Mouse (Mus musculus): ENCODE measurements at regions not wholly inside any gene's neighbourhood (a gene's known extent, or its start where the extent isn't known, plus 50 kb on each side); places are given as distances from the start of the nearest gene placed in this dataset.

GRCm38 (mm10) chr13:71517776-71518175 lies 445.7 kb downstream of the Irx1 start:
- Histone ChIP-seq H3K36me3 (ENCODE audit: insufficient read depth, low read length) (no peaks in the 10 kb centered on the region), H3K4me1 (replicated peaks; ENCODE audit: insufficient read depth, low read length) (no peaks in the 10 kb centered on the region), H3K9ac (ENCODE audit: low read depth, low read length) (no peak overlapping the region), H3K27me3 (ENCODE audit: insufficient read depth, low read length) (no peaks in the 10 kb centered on the region), H3K27ac (no peak overlapping the region), H3K9me3 (replicated peaks; ENCODE audit: low read length) (no peaks in the 10 kb centered on the region), H3K4me2 (ENCODE audit: low read length) (no peak overlapping the region), H3K4me3 (replicated peaks; ENCODE audit: low read depth, low read length) (no peak overlapping the region)
- no peak for TF ChIP-seq CTCF (IDR thresholded peaks at IDR 0.05; ENCODE audit: low read depth)
- DNase-seq (ENCODE audit: low spot score) (no peak), ATAC-seq (replicated peaks; ENCODE audit: low FRiP score, low read depth) (no peak)
- 83% methylated on average over 1 of the region's 1 CpGs for WGBS

- H3K4me1 ChIP-seq (replicated peaks; ENCODE audit: insufficient read depth, low read length) = no peaks in the 10 kb centered on the region; the same call in 1 of the 2 replicates
- H3K9ac ChIP-seq (ENCODE audit: low read depth, low read length) = no peak overlapping the region
- H3K4me2 ChIP-seq (ENCODE audit: low read length) = no peak overlapping the region
- no peaks in the 10 kb centered on the region for H3K27me3 ChIP-seq (ENCODE audit: insufficient read depth, low read length)
- H3K9me3 ChIP-seq (replicated peaks; ENCODE audit: low read length) = no peaks in the 10 kb centered on the region
- no peaks in the 10 kb centered on the region for H3K36me3 ChIP-seq (ENCODE audit: insufficient read depth, low read length)
- no peak for TF ChIP-seq CTCF (IDR thresholded peaks at IDR 0.05; ENCODE audit: low read depth)
- 30% methylated on average over 6 of the region's 6 CpGs for WGBS
- ATAC-seq (replicated peaks; ENCODE audit: low FRiP score, low read depth) (no peak), DNase-seq (ENCODE audit: low spot score) (no peak)
- no peak overlapping the region for H3K4me3 ChIP-seq (replicated peaks; ENCODE audit: low read depth, low read length)
- no peak overlapping the region for H3K27ac ChIP-seq
Measured at GRCm38 (mm10) chr13:71513204-71513603, 450.3 kb downstream of the Irx1 start.

- Histone ChIP-seq H3K9me3 (replicated peaks; ENCODE audit: low read length) (no peaks in the 10 kb centered on the region), H3K4me1 (replicated peaks; ENCODE audit: insufficient read depth, low read length) (no peaks in the 10 kb centered on the region; the same call in 1 of the 2 replicates), H3K9ac (ENCODE audit: low read depth, low read length) (no peak overlapping the region), H3K36me3 (ENCODE audit: insufficient read depth, low read length) (no peaks in the 10 kb centered on the region), H3K4me3 (replicated peaks; ENCODE audit: low read depth, low read length) (no peak overlapping the region), H3K4me2 (ENCODE audit: low read length) (no peak overlapping the region; the same call in 1 of the 2 replicates), H3K27ac (peak overlapping the region; percentile 55), H3K27me3 (ENCODE audit: insufficient read depth, low read length) (no peaks in the 10 kb centered on the region)
- no peak for DNase-seq (ENCODE audit: low spot score)
- peak; percentile 68 for ATAC-seq (replicated peaks; ENCODE audit: low FRiP score, low read depth)
- no peak for TF ChIP-seq CTCF (IDR thresholded peaks at IDR 0.05; ENCODE audit: low read depth)
- WGBS = 13% methylated on average over 9 of the region's 9 CpGs
Measured at GRCm38 (mm10) chr13:71507956-71508401, 455.5 kb downstream of the Irx1 start.

- H3K9ac ChIP-seq (ENCODE audit: low read depth, low read length) = no peak overlapping the region
- no peaks in the 10 kb centered on the region; the same call in 1 of the 2 replicates for H3K4me1 ChIP-seq (replicated peaks; ENCODE audit: insufficient read depth, low read length)
- no peak overlapping the region for H3K4me3 ChIP-seq (replicated peaks; ENCODE audit: low read depth, low read length)
- ATAC-seq (replicated peaks; ENCODE audit: low FRiP score, low read depth) (peak; percentile 75), DNase-seq (ENCODE audit: low spot score) (peak; percentile 51)
- 11% methylated on average over 10 of the region's 10 CpGs for WGBS
- H3K4me2 ChIP-seq (ENCODE audit: low read length) = peak overlapping the region; percentile 27; the same call in 1 of the 2 replicates
- TF ChIP-seq CTCF (IDR thresholded peaks at IDR 0.05; ENCODE audit: low read depth) = no peak
- H3K9me3 ChIP-seq (replicated peaks; ENCODE audit: low read length) = no peaks in the 10 kb centered on the region
- no peaks in the 10 kb centered on the region for H3K27me3 ChIP-seq (ENCODE audit: insufficient read depth, low read length)
- H3K27ac ChIP-seq = peak overlapping the region; percentile 55
- no peaks in the 10 kb centered on the region for H3K36me3 ChIP-seq (ENCODE audit: insufficient read depth, low read length)
Measured at GRCm38 (mm10) chr13:71507421-71507931, 456.0 kb downstream of the Irx1 start.

GRCm38 (mm10) chr13:71506777-71507176 lies 456.7 kb downstream of the Irx1 start:
- Histone ChIP-seq H3K4me3 (replicated peaks; ENCODE audit: low read depth, low read length) (no peak overlapping the region), H3K9ac (ENCODE audit: low read depth, low read length) (no peak overlapping the region), H3K27me3 (ENCODE audit: insufficient read depth, low read length) (no peaks in the 10 kb centered on the region), H3K27ac (no peak overlapping the region), H3K9me3 (replicated peaks; ENCODE audit: low read length) (no peaks in the 10 kb centered on the region), H3K4me1 (replicated peaks; ENCODE audit: insufficient read depth, low read length) (no peaks in the 10 kb centered on the region; the same call in 1 of the 2 replicates), H3K4me2 (ENCODE audit: low read length) (peak overlapping the region; percentile 27; the same call in 1 of the 2 replicates), H3K36me3 (ENCODE audit: insufficient read depth, low read length) (no peaks in the 10 kb centered on the region)
- DNase-seq (ENCODE audit: low spot score) (no peak), ATAC-seq (replicated peaks; ENCODE audit: low FRiP score, low read depth) (0 out of 2 replicates have a peak, but pooled peaks have one; percentile 25)
- WGBS = 32% methylated on average over 7 of the region's 7 CpGs
- TF ChIP-seq CTCF (IDR thresholded peaks at IDR 0.05; ENCODE audit: low read depth) = no peak

- no peak for TF ChIP-seq CTCF (IDR thresholded peaks at IDR 0.05; ENCODE audit: low read depth)
- Histone ChIP-seq H3K4me3 (replicated peaks; ENCODE audit: low read depth, low read length) (no peak overlapping the region), H3K9me3 (replicated peaks; ENCODE audit: low read length) (no peaks in the 10 kb centered on the region), H3K9ac (ENCODE audit: low read depth, low read length) (no peak overlapping the region), H3K36me3 (ENCODE audit: insufficient read depth, low read length) (no peaks in the 10 kb centered on the region), H3K27me3 (ENCODE audit: insufficient read depth, low read length) (no peaks in the 10 kb centered on the region), H3K27ac (no peak overlapping the region), H3K4me2 (ENCODE audit: low read length) (no peak overlapping the region), H3K4me1 (replicated peaks; ENCODE audit: insufficient read depth, low read length) (no peaks in the 10 kb centered on the region)
- DNase-seq (ENCODE audit: low spot score) (no peak), ATAC-seq (replicated peaks; ENCODE audit: low FRiP score, low read depth) (no peak)
- WGBS = 38% methylated on average over 6 of the region's 6 CpGs
Measured at GRCm38 (mm10) chr13:71489773-71490172, 473.8 kb downstream of the Irx1 start.

- no peak for TF ChIP-seq CTCF (IDR thresholded peaks at IDR 0.05; ENCODE audit: low read depth)
- ATAC-seq (replicated peaks; ENCODE audit: low FRiP score, low read depth) (no peak), DNase-seq (ENCODE audit: low spot score) (no peak)
- H3K4me1 ChIP-seq (replicated peaks; ENCODE audit: insufficient read depth, low read length) = no peaks in the 10 kb centered on the region
- H3K9ac ChIP-seq (ENCODE audit: low read depth, low read length) = no peak overlapping the region
- no peak overlapping the region for H3K4me2 ChIP-seq (ENCODE audit: low read length)
- no peaks in the 10 kb centered on the region for H3K27me3 ChIP-seq (ENCODE audit: insufficient read depth, low read length)
- H3K9me3 ChIP-seq (replicated peaks; ENCODE audit: low read length) = no peaks in the 10 kb centered on the region
- H3K27ac ChIP-seq = no peak overlapping the region
- no peak overlapping the region for H3K4me3 ChIP-seq (replicated peaks; ENCODE audit: low read depth, low read length)
- H3K36me3 ChIP-seq (ENCODE audit: insufficient read depth, low read length) = no peaks in the 10 kb centered on the region
Measured at GRCm38 (mm10) chr13:71481205-71481604, 482.3 kb downstream of the Irx1 start.
